Mouse (Mus musculus) E14TG2a.4 (cell line): ENCODE results near the gene Zfp459.

Experiments used
- CTCF ChIP-seq: conservative IDR thresholded peaks from 2 replicates; pipeline ENCODE4 v1.5.1; 2014; ENCODE audit warnings: low read length
- NANOG ChIP-seq: IDR thresholded peaks from 2 replicates; pipeline ENCODE4 v1.6.1; 2014; ENCODE audit warnings: borderline replicate concordance, low read length, mixed read lengths

DNA sequence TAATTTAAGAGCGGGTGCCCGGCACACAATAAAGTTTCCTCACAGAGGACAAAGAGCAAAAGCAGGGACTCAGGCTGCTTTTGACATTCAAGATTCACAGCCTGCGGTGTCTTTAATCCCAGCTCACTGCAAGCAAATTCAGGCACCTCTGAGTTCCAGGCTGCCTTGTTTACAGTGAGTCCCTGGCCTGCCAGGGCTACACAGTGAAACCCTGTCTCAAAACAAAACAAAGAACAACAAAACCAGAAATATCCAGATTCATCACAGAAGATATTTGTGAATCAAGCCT lies 30.7 kb upstream of the Zfp459 start:
- TF ChIP-seq CTCF (no peak), NANOG (no peak)
